Mouse (Mus musculus) cerebellum, adult 2 months (tissue): ENCODE measurements at regions not wholly inside any gene's neighbourhood (a gene's known extent, or its start where the extent isn't known, plus 50 kb on each side); places are given as distances from the start of the nearest gene placed in this dataset.
A peak's percentile ranks its signal among the peaks of the same experiment; 100 is the strongest.

Experiments
- DNase-seq, 2 experiments: peaks; one replicate each; pipeline ENCODE4 v3.0.0; 2021
- H3K27ac ChIP-seq: fragments of 200-500 bp; 2 replicates; pipeline ENCODE4 v1.5.1; 2012; ENCODE audit warnings: low read length, control low read depth, inconsistent platforms; ENCODE audit not compliant: insufficient read depth
- H3K27me3 ChIP-seq: fragments of 200-500 bp; 2 replicates; pipeline ENCODE4 v1.6.1; 2012; ENCODE audit warnings: inconsistent platforms, mild to moderate bottlenecking, low read length, moderate library complexity; ENCODE audit not compliant: control insufficient read depth, insufficient read depth
- H3K4me1 ChIP-seq: fragments of 200-500 bp; 2 replicates; pipeline ENCODE4 v1.6.1; 2011; ENCODE audit warnings: low read length; ENCODE audit not compliant: control insufficient read depth, insufficient read depth
- H3K4me3 ChIP-seq: fragments of 200-500 bp; replicated peaks from 2 replicates; pipeline ENCODE3; 2011; ENCODE audit warnings: mild to moderate bottlenecking, low read depth, low read length, control low read depth; ENCODE audit not compliant: insufficient read depth
- CTCF ChIP-seq: fragments of 200-500 bp; IDR thresholded peaks from 2 replicates; pipeline ENCODE4 v1.5.1; 2011; ENCODE audit warnings: low read depth, mild to moderate bottlenecking, control low read depth, low read length, moderate library complexity, borderline replicate concordance; ENCODE audit not compliant: insufficient read depth
- POLR2A ChIP-seq: fragments of 200-500 bp; IDR thresholded peaks from 2 replicates; pipeline ENCODE4 v1.6.1; 2011; ENCODE audit warnings: low read length, control low read depth, borderline replicate concordance; ENCODE audit not compliant: insufficient read depth
- WGBS: fragments of 180-500 bp; shearing (Covaris S2); methylation state at CpG from one replicate; pipeline ENCODE4 v1.1.7; 2018; 5-methylcytosine and 5-hydroxymethylcytosine counted together

- WGBS = 88% methylated on average over 4 of the region's 4 CpGs
- H3K4me1 ChIP-seq = no peaks in the 10 kb centered on the region
- no peak overlapping the region for H3K4me3 ChIP-seq
Observed at GRCm38 (mm10) chr19:6652775-6653174, 109.9 kb upstream of the Slc22a12 start.

GRCm38 (mm10) chr19:6651192-6651591 lies 108.4 kb upstream of the Slc22a12 start:
- TF ChIP-seq CTCF (no peak), POLR2A (no peak)
- H3K27me3 ChIP-seq = no peaks in the 10 kb centered on the region; the same call in 1 of the 2 replicates
- no peak for DNase-seq
- no peak overlapping the region for H3K4me3 ChIP-seq
- no peaks in the 10 kb centered on the region for H3K4me1 ChIP-seq
- WGBS = 57% methylated on average over 5 of the region's 5 CpGs
- H3K27ac ChIP-seq = no peak overlapping the region

More at GRCm38 (mm10) chr19:6652775-6653174, 109.9 kb upstream of the Slc22a12 start:
- H3K27me3 ChIP-seq = no peaks in the 10 kb centered on the region
- DNase-seq = no peak
- no peak overlapping the region for H3K27ac ChIP-seq
- no peak for TF ChIP-seq POLR2A
- peak; percentile 31; the same call in 1 of the 2 replicates for TF ChIP-seq CTCF

GRCm38 (mm10) chr19:6649885-6650284 lies 107.1 kb upstream of the Slc22a12 start:
- TF ChIP-seq POLR2A (no peak), CTCF (no peak)
- no peak for DNase-seq
- no peak overlapping the region for H3K27ac ChIP-seq
- H3K27me3 ChIP-seq = no peaks in the 10 kb centered on the region; the same call in 1 of the 2 replicates
- 61% methylated on average over 4 of the region's 4 CpGs for WGBS
- no peak overlapping the region for H3K4me3 ChIP-seq
- no peaks in the 10 kb centered on the region for H3K4me1 ChIP-seq

GRCm38 (mm10) chr19:6647686-6648085 lies 104.9 kb upstream of the Slc22a12 start:
- no peaks in the 10 kb centered on the region; the same call in 1 of the 2 replicates for H3K27me3 ChIP-seq
- no peak for TF ChIP-seq POLR2A
- TF ChIP-seq CTCF = no peak
- no peak overlapping the region for H3K27ac ChIP-seq
- 88% methylated on average over 4 of the region's 4 CpGs for WGBS
- H3K4me1 ChIP-seq = no peaks in the 10 kb centered on the region
- no peak for DNase-seq
- H3K4me3 ChIP-seq = no peak overlapping the region

- Histone ChIP-seq H3K27ac (no peak overlapping the region), H3K27me3 (no peaks in the 10 kb centered on the region; the same call in 1 of the 2 replicates), H3K4me3 (no peak overlapping the region), H3K4me1 (no peaks in the 10 kb centered on the region)
- no peak for DNase-seq
- TF ChIP-seq POLR2A (no peak), CTCF (no peak)
- 97% methylated on average over 3 of the region's 3 CpGs for WGBS
Observed at GRCm38 (mm10) chr19:6647216-6647615, 104.4 kb upstream of the Slc22a12 start.

- no peak for TF ChIP-seq CTCF
- TF ChIP-seq POLR2A = no peak
- WGBS = 88% methylated on average over 6 of the region's 6 CpGs
- DNase-seq = no peak
- Histone ChIP-seq H3K4me1 (no peaks in the 10 kb centered on the region), H3K4me3 (no peak overlapping the region), H3K27ac (no peak overlapping the region), H3K27me3 (no peaks in the 10 kb centered on the region; the same call in 1 of the 2 replicates)
Observed at GRCm38 (mm10) chr19:6645912-6646311, 103.1 kb upstream of the Slc22a12 start.

GRCm38 (mm10) chr19:6644871-6645270 lies 102.0 kb upstream of the Slc22a12 start:
- no peak for DNase-seq
- Histone ChIP-seq H3K4me1 (no peaks in the 10 kb centered on the region), H3K27ac (no peak overlapping the region), H3K27me3 (no peaks in the 10 kb centered on the region; the same call in 1 of the 2 replicates), H3K4me3 (no peak overlapping the region)
- WGBS = 90% methylated on average over 6 of the region's 6 CpGs
- no peak for TF ChIP-seq POLR2A
- TF ChIP-seq CTCF = no peak

- DNase-seq = no peak
- 89% methylated on average over 7 of the region's 7 CpGs for WGBS
- no peak overlapping the region for H3K4me3 ChIP-seq
- no peaks in the 10 kb centered on the region for H3K4me1 ChIP-seq
- H3K27ac ChIP-seq = no peak overlapping the region
- TF ChIP-seq CTCF (no peak), POLR2A (no peak)
- H3K27me3 ChIP-seq = no peaks in the 10 kb centered on the region
Observed at GRCm38 (mm10) chr19:6639681-6640080, 96.8 kb upstream of the Slc22a12 start.
